Comparison of ENCODE assay signal across 27 mouse cellular contexts in genomic region chr8:11475397-11475796, GRCm38 (mm10). TPM values are rescaled to one million over a fixed set of nuclear protein-coding genes. Genes with fewer than 3 reads are reported as not detected.
DNase-seq lines count a peak whose midpoint lies in the region; ATAC-seq lines count a peak whose summit lies in the region.
"Had no signal": no experiment of that assay in that cellular context is flagged by ENCODE, and none has a peak within 500 bp of the region (broad histone marks: within the 10 kb centered on the region; RNA-seq: fewer than 3 reads in every experiment).

No protein-coding gene starts in this region.

- no peak for ATAC-seq in heart, embryonic 13.5 days (ENCODE audit: extremely low read depth, insufficient number of reproducible peaks, low FRiP score, low TSS enrichment)
- no peak for ATAC-seq in kidney, embryonic 15.5 days (replicated peaks; ENCODE audit: low FRiP score)
- no peak for ATAC-seq in lung, embryonic 15.5 days (ENCODE audit: borderline replicate concordance, extremely low read depth, low FRiP score, low TSS enrichment)
- ATAC-seq: activated CD4-positive, CD25-positive, alpha-beta regulatory T cell, adult 4 months; forebrain, embryonic 16.5 days; hindbrain, embryonic 16.5 days had no signal

- intact Hi-C loops in heart, postnatal 10 days (cut with DNase I), result no loop called here
- intact Hi-C loops in heart, postnatal 25 days (cut with DNase I), result no loop called here

- DNase-seq in heart, adult 11 months, result peak; percentile 91
- DNase-seq in heart, postnatal 10 days, result no peak
- no peak for DNase-seq in heart, postnatal 25 days (ENCODE audit: low spot score)
- DNase-seq in kidney, postnatal 25 days, result no peak
- DNase-seq in lung, adult 18-20 months, result no peak
- DNase-seq: adrenal gland, adult 2 months; adrenal gland, postnatal 36 days; cerebellum, adult 2 months; cerebellum, postnatal 14 days; kidney, adult 9 months; lung, postnatal 4 days; right cerebral cortex, postnatal 4 days; thymus, adult 18-20 months; thymus, postnatal 25 days had no signal

- H3K27ac ChIP-seq in heart, embryonic 13.5 days (replicated peaks), result peak overlapping the region; percentile 95
- H3K27ac ChIP-seq in kidney, embryonic 15.5 days, result peak overlapping the region; percentile 9; the same call in 1 of the 2 replicates
- H3K27ac ChIP-seq in lung, embryonic 15.5 days, result peak overlapping the region; percentile 91
- H3K27ac ChIP-seq: limb, embryonic 12.5 days; midbrain, embryonic 12.5 days; neural tube, embryonic 12.5 days; stomach, postnatal 0 days had no signal

- 12% methylated on average over 10 of the region's 10 CpGs for WGBS in heart, embryonic 13.5 days
- 14% methylated on average over 10 of the region's 10 CpGs for WGBS in kidney, embryonic 15.5 days
- WGBS in lung, embryonic 15.5 days, result 16% methylated on average over 9 of the region's 10 CpGs

- peaks cover 80% of the 10 kb centered on the region for H3K4me1 ChIP-seq in heart, embryonic 13.5 days
- H3K4me1 ChIP-seq in kidney, embryonic 15.5 days, result peaks cover 86% of the 10 kb centered on the region
- H3K4me1 ChIP-seq in lung, embryonic 15.5 days, result peaks cover 45% of the 10 kb centered on the region

- no peaks in the 10 kb centered on the region for H3K36me3 ChIP-seq in heart, embryonic 13.5 days
- H3K36me3 ChIP-seq in kidney, embryonic 15.5 days, result no peaks in the 10 kb centered on the region
- no peaks in the 10 kb centered on the region for H3K36me3 ChIP-seq in lung, embryonic 15.5 days
- H3K36me3 ChIP-seq: limb, embryonic 12.5 days; midbrain, embryonic 12.5 days; neural tube, embryonic 12.5 days had no signal

- H3K9ac ChIP-seq in heart, embryonic 13.5 days, result peak overlapping the region; percentile 89
- no peak overlapping the region for H3K9ac ChIP-seq in kidney, embryonic 15.5 days
- no peak overlapping the region for H3K9ac ChIP-seq in lung, embryonic 15.5 days
- H3K9ac ChIP-seq: limb, embryonic 12.5 days; midbrain, embryonic 12.5 days; neural tube, embryonic 12.5 days had no signal

- H3K4me2 ChIP-seq in heart, embryonic 13.5 days, result peak overlapping the region; percentile 96
- peak overlapping the region; percentile 100 for H3K4me2 ChIP-seq in kidney, embryonic 15.5 days
- peak overlapping the region; percentile 26; the same call in 1 of the 2 replicates for H3K4me2 ChIP-seq in lung, embryonic 15.5 days
- H3K4me2 ChIP-seq: limb, embryonic 12.5 days; midbrain, embryonic 12.5 days; neural tube, embryonic 12.5 days had no signal

- H3K4me3 ChIP-seq in heart, embryonic 13.5 days, result peak overlapping the region; percentile 66
- peak overlapping the region; percentile 16 for H3K4me3 ChIP-seq in kidney, embryonic 15.5 days (replicated peaks)
- H3K4me3 ChIP-seq in lung, embryonic 15.5 days, result no peak overlapping the region
- H3K4me3 ChIP-seq: erythroblast, embryonic 14.5 days; limb, embryonic 12.5 days; midbrain, embryonic 12.5 days; myocyte; neural tube, embryonic 12.5 days had no signal

- H3K27me3 ChIP-seq in heart, embryonic 13.5 days (replicated peaks), result peaks cover 38% of the 10 kb centered on the region
- peaks cover 50% of the 10 kb centered on the region for H3K27me3 ChIP-seq in kidney, embryonic 15.5 days
- H3K27me3 ChIP-seq in lung, embryonic 15.5 days, result peaks cover 41% of the 10 kb centered on the region

- H3K9me3 ChIP-seq in heart, embryonic 13.5 days, result no peaks in the 10 kb centered on the region
- no peaks in the 10 kb centered on the region for H3K9me3 ChIP-seq in kidney, embryonic 15.5 days (replicated peaks)
- H3K9me3 ChIP-seq in lung, embryonic 15.5 days, result no peaks in the 10 kb centered on the region
- H3K9me3 ChIP-seq: limb, embryonic 12.5 days; megakaryocyte, embryonic 14.5 days; midbrain, embryonic 12.5 days; neural tube, embryonic 12.5 days had no signal

RNA-seq across cellular contexts. Expression of gene Rab20, which starts 3.1 kb away (rescaled TPM):
- total RNA-seq in heart, postnatal 10 days (2021), result 10 to 100 TPM; 28.6 to 30.4 TPM
- polyA plus RNA-seq in heart, embryonic 13.5 days (2015; fragmentation: Nextera tagmentation; extraction: Ambion mirVana), result 28.1 and 30.1 TPM in 2 replicates
- total RNA-seq in heart, postnatal 25 days (2021), result 10 to 100 TPM; 24.3 to 27.3 TPM
- polyA plus RNA-seq in kidney, embryonic 15.5 days (2015; fragmentation: Nextera tagmentation; extraction: Ambion mirVana), result 24.2 and 26.5 TPM in 2 replicates
- 13.2 and 14.7 TPM in 2 replicates for polyA plus RNA-seq in lung, embryonic 15.5 days (2015; fragmentation: Nextera tagmentation; extraction: Ambion mirVana)

RNA-seq across cellular contexts. Expression of gene Naxd, which starts 21.9 kb away (rescaled TPM):
- total RNA-seq in heart, postnatal 10 days (2021), result 10 to 100 TPM; 40.2 to 41.7 TPM
- 73.5 and 77.8 TPM in 2 replicates for polyA plus RNA-seq in heart, embryonic 13.5 days (2015; fragmentation: Nextera tagmentation; extraction: Ambion mirVana)
- total RNA-seq in heart, postnatal 25 days (2021), result 10 to 100 TPM; 32.7 to 36.8 TPM
- polyA plus RNA-seq in kidney, embryonic 15.5 days (2015; fragmentation: Nextera tagmentation; extraction: Ambion mirVana), result 119 and 121 TPM in 2 replicates
- polyA plus RNA-seq in lung, embryonic 15.5 days (2015; fragmentation: Nextera tagmentation; extraction: Ambion mirVana), result 141 and 157 TPM in 2 replicates

Comparison
In these comparisons a context has a peak if more than half of its experiments do, and no peak if none do; other contexts are left out.
1. H3K27ac ChIP-seq: peak in every context shown above with its lines; median percentile 95 in heart, embryonic 13.5 days; 91 in lung, embryonic 15.5 days; 9 in kidney, embryonic 15.5 days.
2. H3K4me2 ChIP-seq: peak in every context shown above with its lines; median percentile 100 in kidney, embryonic 15.5 days; 96 in heart, embryonic 13.5 days; 26 in lung, embryonic 15.5 days.